Mouse (Mus musculus) heart, embryonic 14.5 days (tissue): ENCODE measurements around the gene Hils1. TPM values are rescaled to one million over a fixed set of nuclear protein-coding genes. Genes with fewer than 3 reads are reported as not detected.

ENCODE experiments used
- ATAC-seq: fragments of 200-750 bp; cut with Nextera tagmentation; 2 replicates; pipeline ENCODE4 v1.8.0; 2017; ENCODE audit warnings: low read depth, moderate TSS enrichment; ENCODE audit not compliant: insufficient number of reproducible peaks, insufficient read depth, low FRiP score
- H3K27ac ChIP-seq, 2 experiments: fragments of 200-500 bp in 1 of 2; fragments of 300-500 bp in 1 of 2; sonication (generic) in 1 of 2; replicated peaks in 1 of 2; 2 replicates each; pipeline ENCODE4 v1.5.1; 2012 to 2014; ENCODE audit warnings: low read depth in 2 of 2, low read length in 2 of 2, control low read depth in 1 of 2, mild to moderate bottlenecking in 1 of 2, mixed read lengths in 1 of 2; ENCODE audit not compliant: control insufficient read depth in 1 of 2, insufficient read depth in 1 of 2
- H3K27me3 ChIP-seq: fragments of 300-500 bp; sonication (generic); 2 replicates; pipeline ENCODE4 v1.6.1; 2014; ENCODE audit warnings: mild to moderate bottlenecking, low read length, control low read depth; ENCODE audit not compliant: control insufficient read depth, insufficient read depth
- H3K36me3 ChIP-seq: fragments of 300-500 bp; sonication (generic); 2 replicates; pipeline ENCODE4 v1.6.1; 2014; ENCODE audit warnings: mild to moderate bottlenecking, control low read depth, low read length, mixed read lengths; ENCODE audit not compliant: control insufficient read depth, insufficient read depth
- H3K4me1 ChIP-seq, 2 experiments: fragments of 200-500 bp in 1 of 2; fragments of 300-500 bp in 1 of 2; sonication (generic) in 1 of 2; 2 replicates each; pipeline ENCODE4 v1.6.1; 2012 to 2014; ENCODE audit warnings: low read length in 2 of 2, control low read depth in 1 of 2, mixed read lengths in 1 of 2; ENCODE audit not compliant: control insufficient read depth in 2 of 2, insufficient read depth in 2 of 2
- H3K4me2 ChIP-seq: fragments of 300-500 bp; sonication (generic); 2 replicates; pipeline ENCODE4 v1.6.1; 2014; ENCODE audit warnings: mild to moderate bottlenecking, low read length
- H3K4me3 ChIP-seq, 2 experiments: fragments of 200-500 bp in 1 of 2; fragments of 300-500 bp in 1 of 2; sonication (generic) in 1 of 2; 2 replicates each; pipeline ENCODE4 v1.5.1; 2012 to 2014; ENCODE audit warnings: low read length in 2 of 2, mild to moderate bottlenecking in 2 of 2, control low read depth in 1 of 2, low read depth in 1 of 2, moderate library complexity in 1 of 2; ENCODE audit not compliant: control insufficient read depth in 1 of 2, insufficient read depth in 1 of 2
- H3K9ac ChIP-seq: fragments of 300-500 bp; sonication (generic); 2 replicates; pipeline ENCODE4 v1.6.1; 2014; ENCODE audit warnings: mild to moderate bottlenecking, low read length
- H3K9me3 ChIP-seq: fragments of 300-500 bp; sonication (generic); 2 replicates; pipeline ENCODE4 v1.6.1; 2016; ENCODE audit warnings: low read length, control low read depth; ENCODE audit not compliant: control insufficient read depth
- WGBS: fragments of 180-500 bp; shearing (Covaris S2); extraction: QIAGEN DNeasy Blood & Tissue Kit; methylation state at CpG from one replicate; pipeline ENCODE4 v1.1.7; 2014; 5-methylcytosine and 5-hydroxymethylcytosine counted together
- polyA plus RNA-seq: library from polyadenylated mRNA; unstranded; fragments of >200 nt; fragmentation: Nextera tagmentation; extraction: Ambion mirVana; gene quantifications from 2 replicates; pipeline ENCODE4 v1.2.1, GENCODE M21; 2014

Gene Hils1
- polyA plus RNA-seq, 1 experiment from 2014 or later, result 0.24 TPM

- Histone ChIP-seq H3K27ac (peak overlapping the region in 1 of 2 experiments; percentile 38; a peak in 2 of 4 replicates), H3K27me3 (no peaks in the 10 kb centered on the region), H3K9me3 (no peaks in the 10 kb centered on the region), H3K9ac (no peak overlapping the region), H3K4me3 (no peak overlapping the region; a peak in 1 of 4 replicates), H3K4me2 (peak overlapping the region; percentile 50), H3K4me1 (peaks cover 32 to 44% of the 10 kb centered on the region in 2 experiments), H3K36me3 (no peaks in the 10 kb centered on the region)
- no peak for ATAC-seq
- 34% methylated on average over 9 of the region's 9 CpGs for WGBS
Observed at GRCm38 (mm10) chr11:94978178-94978915, 11.0 kb downstream of the Hils1 start.

GRCm38 (mm10) chr11:94978947-94979346, 11.6 kb downstream of the Hils1 start:
- Histone ChIP-seq H3K9ac (peak overlapping the region; percentile 49; the same call in 1 of the 2 replicates), H3K4me1 (peaks cover 27 to 38% of the 10 kb centered on the region in 2 experiments), H3K4me3 (peak overlapping the region; percentile 15 to 23; a peak in 3 of 4 replicates), H3K27me3 (no peaks in the 10 kb centered on the region), H3K27ac (peak overlapping the region in 1 of 2 experiments; percentile 45; a peak in 2 of 4 replicates), H3K36me3 (no peaks in the 10 kb centered on the region), H3K9me3 (no peaks in the 10 kb centered on the region), H3K4me2 (peak overlapping the region; percentile 50)
- WGBS, result under 1% methylated on average over 20 of the region's 20 CpGs
- peak; percentile 82 for ATAC-seq

- ATAC-seq, result no peak
- Histone ChIP-seq H3K4me2 (peak overlapping the region; percentile 50), H3K9me3 (no peaks in the 10 kb centered on the region), H3K9ac (peak overlapping the region; percentile 49; the same call in 1 of the 2 replicates), H3K27me3 (no peaks in the 10 kb centered on the region), H3K36me3 (no peaks in the 10 kb centered on the region), H3K27ac (peak overlapping the region; percentile 30 to 45; a peak in 3 of 4 replicates), H3K4me1 (peaks cover 26 to 34% of the 10 kb centered on the region in 2 experiments), H3K4me3 (0 out of 4 replicates have a peak overlapping the region, but pooled peaks of 1 of the 2 experiments have one; percentile 15)
- WGBS, result 75% methylated on average over 11 of the region's 11 CpGs
Observed at GRCm38 (mm10) chr11:94979462-94980179, 12.2 kb downstream of the Hils1 start.

- no peak overlapping the region for H3K4me3 ChIP-seq
- peaks cover 20 to 32% of the 10 kb centered on the region in 2 experiments for H3K4me1 ChIP-seq
- H3K36me3 ChIP-seq, result no peaks in the 10 kb centered on the region
- H3K9ac ChIP-seq, result no peak overlapping the region
- no peaks in the 10 kb centered on the region for H3K9me3 ChIP-seq
- H3K4me2 ChIP-seq, result no peak overlapping the region
- no peaks in the 10 kb centered on the region for H3K27me3 ChIP-seq
- H3K27ac ChIP-seq, result no peak overlapping the region
- ATAC-seq, result no peak
- 41% methylated on average over 1 of the region's 1 CpGs for WGBS
Observed at GRCm38 (mm10) chr11:94985140-94985539, 17.7 kb downstream of the Hils1 start.

- no peaks in the 10 kb centered on the region for H3K36me3 ChIP-seq
- no peaks in the 10 kb centered on the region for H3K9me3 ChIP-seq
- no peak overlapping the region for H3K4me3 ChIP-seq
- no peak overlapping the region for H3K4me2 ChIP-seq
- H3K27ac ChIP-seq, result no peak overlapping the region
- 78% methylated on average over 5 of the region's 5 CpGs for WGBS
- H3K27me3 ChIP-seq, result no peaks in the 10 kb centered on the region
- peaks cover 23 to 37% of the 10 kb centered on the region in 2 experiments for H3K4me1 ChIP-seq
- ATAC-seq, result no peak
- H3K9ac ChIP-seq, result no peak overlapping the region
Observed at GRCm38 (mm10) chr11:94985822-94986221, 18.4 kb downstream of the Hils1 start.

GRCm38 (mm10) chr11:94986435-94986834, 19.0 kb downstream of the Hils1 start:
- ATAC-seq, result no peak
- Histone ChIP-seq H3K4me3 (no peak overlapping the region), H3K4me1 (peaks cover 23 to 37% of the 10 kb centered on the region in 2 experiments), H3K9me3 (no peaks in the 10 kb centered on the region), H3K27me3 (no peaks in the 10 kb centered on the region), H3K36me3 (no peaks in the 10 kb centered on the region), H3K27ac (no peak overlapping the region), H3K9ac (no peak overlapping the region), H3K4me2 (no peak overlapping the region)
- 63% methylated on average over 2 of the region's 2 CpGs for WGBS

- Histone ChIP-seq H3K9ac (no peak overlapping the region), H3K9me3 (no peaks in the 10 kb centered on the region), H3K4me3 (no peak overlapping the region), H3K4me2 (no peak overlapping the region), H3K36me3 (no peaks in the 10 kb centered on the region), H3K27ac (no peak overlapping the region; a peak in 1 of 4 replicates), H3K4me1 (peaks cover 23 to 37% of the 10 kb centered on the region in 2 experiments), H3K27me3 (no peaks in the 10 kb centered on the region)
- ATAC-seq, result no peak
- WGBS, result 55% methylated on average over 6 of the region's 6 CpGs
Observed at GRCm38 (mm10) chr11:94987341-94987740, 19.9 kb downstream of the Hils1 start.
